Mouse (Mus musculus): ENCODE results near the gene Fxyd4. TPM values are rescaled to one million over a fixed set of nuclear protein-coding genes. Genes with fewer than 3 reads are reported as not detected.
A peak's percentile ranks its signal among the peaks of the same experiment; 100 is the strongest.

Fxyd4 gene
- 77.7 and 94.8 TPM in 2 replicates for polyA plus RNA-seq (2014; fragmentation: Nextera tagmentation; extraction: Ambion mirVana)

DNA sequence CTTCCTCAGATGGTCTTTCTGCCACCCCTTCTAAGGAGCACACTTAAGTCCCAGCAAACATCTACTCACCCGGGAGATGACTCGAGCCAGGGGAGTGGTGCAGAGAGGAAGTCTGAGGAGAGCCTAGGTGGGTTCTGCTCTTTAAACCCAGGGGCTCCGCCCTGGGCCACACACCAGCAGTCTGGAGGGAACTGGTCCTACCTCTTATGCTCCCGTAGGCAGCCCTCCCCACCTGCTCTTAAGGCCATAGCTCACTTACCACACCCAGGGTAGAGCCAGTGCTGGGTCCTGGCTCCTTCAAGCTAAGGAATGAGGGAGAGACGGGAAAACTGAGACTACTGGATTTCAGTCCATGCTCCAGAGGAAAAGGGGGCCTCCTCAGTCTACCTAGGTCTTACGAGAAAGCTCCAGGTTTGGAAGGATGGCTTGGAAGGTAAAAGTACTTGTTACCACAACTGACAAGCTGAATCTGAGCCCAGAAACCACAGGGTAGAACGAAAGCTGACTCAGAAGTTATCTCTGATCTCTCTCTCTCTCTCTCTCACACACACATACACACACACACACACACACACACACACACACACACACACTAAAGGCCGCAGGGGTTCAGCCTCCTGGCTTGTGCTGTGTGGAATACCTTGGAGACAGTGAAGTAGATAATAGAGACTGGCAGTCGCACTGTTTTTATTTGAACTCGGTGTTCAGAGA lies at the start of gene Fxyd4:
TSS of gene Fxyd4 (minus strand) at position 471 of the 711 bp plus-strand sequence.
- no peak within 1 kb of the TSS for H3K4me2 ChIP-seq (replicated peaks; ENCODE audit: low read depth, low read length)
- ATAC-seq (ENCODE audit: low FRiP score, low TSS enrichment), result peak; percentile 59; the same call in 1 of the 2 replicates
- no peak within 1 kb of the TSS for H3K4me3 ChIP-seq (ENCODE audit: low read length)
- H3K27ac ChIP-seq (ENCODE audit: low read depth, low read length), result no peak within 1 kb of the TSS
- no peaks in the 10 kb centered on the region for H3K27me3 ChIP-seq (ENCODE audit: control insufficient read depth, insufficient read depth, low read length)
- no peak within 1 kb of the TSS for H3K9ac ChIP-seq (ENCODE audit: low read depth, low read length)
- no peaks in the 10 kb centered on the region for H3K4me1 ChIP-seq (ENCODE audit: control insufficient read depth, insufficient read depth, low read length)
- H3K36me3 ChIP-seq (ENCODE audit: control insufficient read depth, insufficient read depth, low read length), result no peaks in the 10 kb centered on the region
- 68% methylated on average over 10 of the region's 10 CpGs for WGBS
- no peaks in the 10 kb centered on the region for H3K9me3 ChIP-seq (ENCODE audit: control insufficient read depth, low read length)

DNA sequence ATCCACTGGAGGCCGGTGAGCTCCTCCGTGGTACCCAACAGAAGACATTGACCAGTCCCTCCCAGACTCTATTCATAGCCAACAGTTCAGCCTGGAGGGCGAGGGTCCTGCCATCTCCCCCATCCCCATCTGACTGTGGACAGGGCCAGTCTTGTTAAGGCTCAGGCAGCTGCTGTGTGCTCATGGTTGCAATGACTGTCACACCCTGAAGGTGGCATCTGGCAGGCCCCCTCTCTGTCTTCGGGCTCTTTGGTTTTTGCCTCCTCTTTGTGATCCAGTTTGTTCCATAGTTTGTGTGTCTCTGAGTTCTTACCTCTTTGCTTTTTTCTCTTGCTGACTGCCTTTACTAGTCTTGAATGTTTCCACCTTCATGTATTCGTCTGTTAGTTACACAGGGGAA lies 49.7 kb upstream of the Fxyd4 start:
- H3K27ac ChIP-seq (ENCODE audit: low read depth, low read length), result no peak overlapping the region
- H3K9ac ChIP-seq (ENCODE audit: low read depth, low read length), result no peak overlapping the region
- no peak overlapping the region for H3K4me3 ChIP-seq (ENCODE audit: low read length)
- no peak for ATAC-seq (ENCODE audit: low FRiP score, low TSS enrichment)
- no peaks in the 10 kb centered on the region for H3K27me3 ChIP-seq (ENCODE audit: control insufficient read depth, insufficient read depth, low read length)
- no peaks in the 10 kb centered on the region for H3K4me1 ChIP-seq (ENCODE audit: control insufficient read depth, insufficient read depth, low read length)
- H3K9me3 ChIP-seq (ENCODE audit: control insufficient read depth, low read length), result no peaks in the 10 kb centered on the region
- H3K4me2 ChIP-seq (replicated peaks; ENCODE audit: low read depth, low read length), result no peak overlapping the region
- 66% methylated on average over 5 of the region's 5 CpGs for WGBS
- no peaks in the 10 kb centered on the region for H3K36me3 ChIP-seq (ENCODE audit: control insufficient read depth, insufficient read depth, low read length)

DNA sequence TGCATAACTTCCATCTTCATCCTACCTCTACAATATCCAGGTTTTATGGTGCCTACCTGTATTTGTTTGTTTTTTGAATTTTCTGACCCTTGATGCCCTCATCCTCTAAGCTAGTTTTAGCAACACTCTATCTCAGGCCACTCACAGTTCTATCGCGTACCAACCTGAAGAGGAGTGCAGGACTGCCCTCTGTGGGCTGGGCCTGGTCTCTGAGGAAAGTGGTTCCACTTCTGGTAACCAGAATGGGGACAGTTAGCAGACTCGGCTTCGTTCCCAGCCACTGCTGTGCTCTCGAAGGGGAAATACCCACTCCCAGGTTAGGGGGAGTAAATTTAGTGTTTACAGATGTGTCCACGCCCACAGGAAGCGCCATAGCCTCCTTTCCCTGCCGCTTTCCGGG lies 29.2 kb upstream of the Fxyd4 start:
- Histone ChIP-seq H3K4me1 (ENCODE audit: control insufficient read depth, insufficient read depth, low read length) (0 out of 2 replicates have a peak, but pooled peaks cover 7% of the 10 kb centered on the region), H3K27ac (ENCODE audit: low read depth, low read length) (no peak overlapping the region; the same call in 1 of the 2 replicates), H3K9ac (ENCODE audit: low read depth, low read length) (0 out of 2 replicates have a peak overlapping the region, but pooled peaks have one; percentile 18), H3K36me3 (ENCODE audit: control insufficient read depth, insufficient read depth, low read length) (no peaks in the 10 kb centered on the region), H3K9me3 (ENCODE audit: control insufficient read depth, low read length) (peaks cover 4% of the 10 kb centered on the region; the same call in 1 of the 2 replicates), H3K4me3 (ENCODE audit: low read length) (no peak overlapping the region), H3K4me2 (replicated peaks; ENCODE audit: low read depth, low read length) (no peak overlapping the region), H3K27me3 (ENCODE audit: control insufficient read depth, insufficient read depth, low read length) (no peaks in the 10 kb centered on the region)
- WGBS, result 19% methylated on average over 9 of the region's 9 CpGs
- peak; percentile 66; the same call in 1 of the 2 replicates for ATAC-seq (ENCODE audit: low FRiP score, low TSS enrichment)

DNA sequence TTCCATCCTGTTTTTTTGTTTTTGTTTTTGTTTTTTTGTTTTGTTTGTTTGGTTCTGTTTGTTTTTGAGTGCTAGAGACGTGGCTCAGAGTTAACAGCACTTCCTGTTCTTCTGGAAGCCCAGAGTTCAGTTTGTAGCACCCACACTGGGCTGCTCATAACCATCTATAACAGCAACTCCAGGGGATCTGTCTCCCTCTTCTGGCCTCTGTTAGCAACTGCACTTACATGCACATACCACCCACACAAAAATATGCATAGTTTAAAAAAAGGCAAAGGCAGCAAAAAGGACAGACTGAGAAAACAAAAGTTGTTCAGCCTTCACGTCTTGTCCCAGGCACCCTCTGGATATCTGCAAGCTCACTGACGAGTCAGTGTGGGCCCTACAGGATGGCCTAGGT lies 25.7 kb upstream of the Fxyd4 start:
- Histone ChIP-seq H3K9ac (ENCODE audit: low read depth, low read length) (no peak overlapping the region), H3K9me3 (ENCODE audit: control insufficient read depth, low read length) (peaks cover 4% of the 10 kb centered on the region; the same call in 1 of the 2 replicates), H3K4me3 (ENCODE audit: low read length) (no peak overlapping the region), H3K27ac (ENCODE audit: low read depth, low read length) (no peak overlapping the region), H3K27me3 (ENCODE audit: control insufficient read depth, insufficient read depth, low read length) (no peaks in the 10 kb centered on the region), H3K36me3 (ENCODE audit: control insufficient read depth, insufficient read depth, low read length) (no peaks in the 10 kb centered on the region), H3K4me2 (replicated peaks; ENCODE audit: low read depth, low read length) (no peak overlapping the region), H3K4me1 (ENCODE audit: control insufficient read depth, insufficient read depth, low read length) (0 out of 2 replicates have a peak, but pooled peaks cover 7% of the 10 kb centered on the region)
- ATAC-seq (ENCODE audit: low FRiP score, low TSS enrichment), result no peak
- WGBS, result 89% methylated on average over 3 of the region's 3 CpGs

DNA sequence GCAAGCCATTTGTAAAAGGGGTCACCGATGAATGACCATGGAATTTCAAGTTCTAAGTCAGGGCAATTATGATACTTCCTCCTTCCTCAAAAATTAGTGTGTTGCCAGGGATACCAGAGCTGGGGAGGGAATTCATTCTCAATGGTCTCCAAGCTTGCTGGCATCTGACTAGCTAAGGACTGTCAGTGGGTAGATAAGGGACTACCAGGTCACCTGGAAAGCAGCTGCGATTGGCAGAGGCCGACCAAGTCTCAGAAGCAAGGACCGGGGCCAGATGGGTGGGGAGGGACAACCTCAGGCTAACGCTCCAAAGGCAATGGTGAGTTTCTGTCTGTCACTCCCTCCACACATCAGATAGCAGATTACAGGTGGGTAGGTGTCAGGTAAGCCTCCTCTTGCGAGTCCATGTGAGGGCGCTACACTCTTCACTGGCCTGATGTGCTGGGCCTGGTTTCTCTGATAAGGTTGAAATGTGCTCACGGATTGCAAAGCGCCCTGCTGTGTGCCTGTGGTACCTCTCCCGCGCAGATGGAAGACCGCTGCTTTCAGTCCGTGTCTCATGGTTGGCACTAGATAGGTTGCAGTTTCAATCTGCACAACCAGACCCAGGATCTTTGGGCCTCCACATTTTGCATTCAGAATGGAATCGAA lies 19.5 kb upstream of the Fxyd4 start:
- H3K9ac ChIP-seq (ENCODE audit: low read depth, low read length), result no peak overlapping the region
- H3K4me1 ChIP-seq (ENCODE audit: control insufficient read depth, insufficient read depth, low read length), result 0 out of 2 replicates have a peak, but pooled peaks cover 2% of the 10 kb centered on the region
- no peaks in the 10 kb centered on the region for H3K27me3 ChIP-seq (ENCODE audit: control insufficient read depth, insufficient read depth, low read length)
- no peaks in the 10 kb centered on the region for H3K9me3 ChIP-seq (ENCODE audit: control insufficient read depth, low read length)
- WGBS, result 29% methylated on average over 14 of the region's 14 CpGs
- ATAC-seq (ENCODE audit: low FRiP score, low TSS enrichment), result peak; percentile 51
- no peak overlapping the region for H3K4me3 ChIP-seq (ENCODE audit: low read length)
- no peaks in the 10 kb centered on the region for H3K36me3 ChIP-seq (ENCODE audit: control insufficient read depth, insufficient read depth, low read length)
- no peak overlapping the region for H3K4me2 ChIP-seq (replicated peaks; ENCODE audit: low read depth, low read length)
- 0 out of 2 replicates have a peak overlapping the region, but pooled peaks have one; percentile 48 for H3K27ac ChIP-seq (ENCODE audit: low read depth, low read length)

DNA sequence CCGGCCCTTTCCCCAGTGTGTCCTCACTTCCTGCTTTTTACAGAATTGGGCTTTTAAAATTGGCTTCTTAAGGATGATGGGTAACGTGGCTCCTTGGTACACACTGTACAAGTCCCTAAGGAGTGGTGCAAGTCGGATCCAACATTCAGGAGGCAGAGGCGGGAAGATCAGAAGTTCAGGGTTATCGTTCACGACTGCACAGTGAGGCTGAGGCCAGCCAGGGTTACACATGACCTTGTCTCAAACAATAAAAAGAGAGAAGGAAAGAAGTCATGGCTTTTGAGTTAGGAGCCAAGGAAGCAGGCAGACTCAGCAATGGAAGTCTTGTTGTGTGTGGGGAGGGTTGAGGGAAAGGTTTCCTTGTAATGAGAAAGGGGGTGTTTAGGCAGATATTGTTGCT lies 18.7 kb upstream of the Fxyd4 start:
- WGBS, result 51% methylated on average over 6 of the region's 6 CpGs
- ATAC-seq (ENCODE audit: low FRiP score, low TSS enrichment), result no peak
- no peak overlapping the region for H3K9ac ChIP-seq (ENCODE audit: low read depth, low read length)
- no peaks in the 10 kb centered on the region for H3K9me3 ChIP-seq (ENCODE audit: control insufficient read depth, low read length)
- no peaks in the 10 kb centered on the region for H3K27me3 ChIP-seq (ENCODE audit: control insufficient read depth, insufficient read depth, low read length)
- no peak overlapping the region for H3K4me2 ChIP-seq (replicated peaks; ENCODE audit: low read depth, low read length)
- no peaks in the 10 kb centered on the region for H3K36me3 ChIP-seq (ENCODE audit: control insufficient read depth, insufficient read depth, low read length)
- no peak overlapping the region for H3K4me3 ChIP-seq (ENCODE audit: low read length)
- peak overlapping the region; percentile 43; the same call in 1 of the 2 replicates for H3K27ac ChIP-seq (ENCODE audit: low read depth, low read length)
- 0 out of 2 replicates have a peak, but pooled peaks cover 2% of the 10 kb centered on the region for H3K4me1 ChIP-seq (ENCODE audit: control insufficient read depth, insufficient read depth, low read length)

DNA sequence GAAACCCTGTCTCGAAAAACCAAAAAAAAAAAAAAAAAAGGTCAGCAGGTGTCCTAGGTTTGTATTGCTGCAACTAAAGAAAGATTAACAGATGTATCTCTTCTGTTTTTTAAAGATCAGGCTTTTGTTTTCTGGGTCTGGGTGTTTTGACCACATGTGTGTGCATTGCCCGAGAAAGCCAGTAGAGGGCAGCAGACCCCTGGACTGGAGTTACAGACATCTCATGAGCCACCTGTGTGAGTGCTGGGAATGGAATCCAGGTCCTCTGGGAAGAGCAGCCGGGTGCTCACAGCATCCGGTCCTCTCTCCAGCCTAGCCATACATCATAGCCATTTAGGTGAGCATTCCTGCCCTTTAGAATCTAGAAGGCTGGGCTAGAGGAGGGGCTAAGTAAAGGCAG lies 14.8 kb upstream of the Fxyd4 start:
- Histone ChIP-seq H3K9ac (ENCODE audit: low read depth, low read length) (no peak overlapping the region), H3K4me2 (replicated peaks; ENCODE audit: low read depth, low read length) (no peak overlapping the region), H3K36me3 (ENCODE audit: control insufficient read depth, insufficient read depth, low read length) (no peaks in the 10 kb centered on the region), H3K4me3 (ENCODE audit: low read length) (no peak overlapping the region), H3K27ac (ENCODE audit: low read depth, low read length) (no peak overlapping the region), H3K9me3 (ENCODE audit: control insufficient read depth, low read length) (no peaks in the 10 kb centered on the region), H3K4me1 (ENCODE audit: control insufficient read depth, insufficient read depth, low read length) (0 out of 2 replicates have a peak, but pooled peaks cover 2% of the 10 kb centered on the region), H3K27me3 (ENCODE audit: control insufficient read depth, insufficient read depth, low read length) (no peaks in the 10 kb centered on the region)
- WGBS, result 84% methylated on average over 4 of the region's 4 CpGs
- no peak for ATAC-seq (ENCODE audit: low FRiP score, low TSS enrichment)

DNA sequence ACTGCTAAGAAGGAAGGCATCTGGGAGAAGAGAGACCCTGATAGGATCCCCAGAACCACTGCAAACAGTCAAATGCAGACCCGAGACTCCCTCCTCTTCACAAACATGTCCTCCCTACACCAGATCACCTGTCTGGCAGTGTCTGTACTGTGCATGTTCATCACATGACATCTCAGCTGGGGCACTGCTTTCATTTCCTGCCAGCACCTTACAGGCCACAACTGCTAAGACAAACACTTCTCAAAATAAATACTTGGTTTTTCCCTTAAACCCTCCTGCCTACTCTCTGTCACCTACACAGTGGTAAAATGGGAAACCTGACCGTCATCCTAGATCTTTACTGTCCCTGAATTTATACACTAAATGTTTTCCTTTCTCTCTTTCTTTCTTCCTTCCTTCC lies 6.4 kb upstream of the Fxyd4 start:
- ATAC-seq (ENCODE audit: low FRiP score, low TSS enrichment), result no peak
- no peak overlapping the region for H3K9ac ChIP-seq (ENCODE audit: low read depth, low read length)
- H3K36me3 ChIP-seq (ENCODE audit: control insufficient read depth, insufficient read depth, low read length), result no peaks in the 10 kb centered on the region
- no peak overlapping the region for H3K27ac ChIP-seq (ENCODE audit: low read depth, low read length)
- H3K27me3 ChIP-seq (ENCODE audit: control insufficient read depth, insufficient read depth, low read length), result no peaks in the 10 kb centered on the region
- 92% methylated on average over 2 of the region's 2 CpGs for WGBS
- H3K4me2 ChIP-seq (replicated peaks; ENCODE audit: low read depth, low read length), result no peak overlapping the region
- no peaks in the 10 kb centered on the region for H3K9me3 ChIP-seq (ENCODE audit: control insufficient read depth, low read length)
- no peak overlapping the region for H3K4me3 ChIP-seq (ENCODE audit: low read length)
- H3K4me1 ChIP-seq (ENCODE audit: control insufficient read depth, insufficient read depth, low read length), result no peaks in the 10 kb centered on the region

DNA sequence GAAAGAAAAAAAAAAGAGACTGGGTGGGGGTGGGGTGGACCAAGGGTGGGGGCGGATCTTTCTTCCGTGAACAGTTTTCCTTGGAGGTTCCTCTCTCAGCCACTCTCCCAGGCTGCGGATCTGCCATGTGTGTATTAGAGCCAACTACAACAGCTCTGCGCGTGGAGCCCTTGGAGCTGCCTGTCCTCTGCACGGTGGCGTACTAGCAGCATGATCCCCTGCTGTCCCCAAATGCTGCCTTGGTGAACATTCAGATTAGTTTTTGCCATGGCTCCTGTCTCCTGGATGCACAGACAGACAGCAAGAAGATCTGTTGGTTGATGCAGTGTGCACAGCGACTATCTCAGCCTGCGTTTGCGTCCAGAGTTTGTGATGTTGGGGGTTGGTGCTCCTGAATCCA lies 5.3 kb upstream of the Fxyd4 start:
- no peaks in the 10 kb centered on the region for H3K36me3 ChIP-seq (ENCODE audit: control insufficient read depth, insufficient read depth, low read length)
- no peaks in the 10 kb centered on the region for H3K4me1 ChIP-seq (ENCODE audit: control insufficient read depth, insufficient read depth, low read length)
- no peak overlapping the region for H3K9ac ChIP-seq (ENCODE audit: low read depth, low read length)
- 78% methylated on average over 10 of the region's 10 CpGs for WGBS
- no peaks in the 10 kb centered on the region for H3K27me3 ChIP-seq (ENCODE audit: control insufficient read depth, insufficient read depth, low read length)
- H3K27ac ChIP-seq (ENCODE audit: low read depth, low read length), result no peak overlapping the region
- H3K9me3 ChIP-seq (ENCODE audit: control insufficient read depth, low read length), result no peaks in the 10 kb centered on the region
- H3K4me2 ChIP-seq (replicated peaks; ENCODE audit: low read depth, low read length), result no peak overlapping the region
- H3K4me3 ChIP-seq (ENCODE audit: low read length), result no peak overlapping the region
- ATAC-seq (ENCODE audit: low FRiP score, low TSS enrichment), result no peak

Measured in kidney, embryonic 14.5 days (tissue).